Mouse (Mus musculus): ENCODE data around the gene Rpl39.
"Not testable (repeated sequence)": the region's sequence is repeated elsewhere in the genome, so short reads cannot be mapped to it uniquely, and the experiment has no call there.

Rpl39 gene

GRCm38 (mm10) chrX:37084927-37085660 lies at the start of gene Rpl39:
Rpl39 (minus strand) TSS chrX:37085402.
- in situ Hi-C loops (cut with MboI; ENCODE audit: low sequenced_read_pairs): no loop called here

DNA sequence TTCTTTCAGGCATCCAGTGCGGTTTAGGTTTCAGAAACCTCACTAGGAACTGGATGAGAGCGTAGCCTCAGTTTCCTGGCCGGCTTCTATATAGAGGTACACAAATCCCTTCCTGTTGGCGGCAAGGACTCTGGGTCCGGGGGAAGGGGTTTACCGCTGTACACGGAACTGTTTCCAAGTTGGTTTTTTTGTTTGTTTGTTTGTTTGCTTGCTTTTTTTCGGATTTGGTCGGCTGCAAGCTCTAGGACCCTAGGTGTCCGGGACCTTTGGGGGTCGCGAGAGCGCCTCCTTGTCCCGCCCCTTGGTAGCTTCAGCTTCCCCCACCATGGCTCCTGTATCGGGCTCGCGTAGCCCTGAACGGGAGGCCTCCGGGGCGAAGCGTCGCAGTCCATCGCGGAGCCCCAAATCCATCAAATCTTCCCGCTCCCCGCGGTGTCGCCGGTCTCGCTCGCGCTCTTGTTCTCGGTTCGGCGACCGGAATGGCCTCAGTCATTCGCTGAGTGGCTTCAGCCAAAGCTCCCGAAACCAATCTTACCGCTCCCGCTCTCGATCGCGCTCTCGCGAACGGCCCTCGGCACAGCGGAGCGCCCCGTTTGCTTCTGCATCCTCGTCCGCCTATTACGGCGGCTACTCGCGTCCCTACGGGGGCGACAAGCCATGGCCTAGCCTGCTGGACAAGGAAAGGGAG lies 41.6 kb upstream of the Rpl39 start, which contains the start of gene Nkap:
TSS of gene Nkap (plus strand) at position 125 of the 688 bp plus-strand sequence.
- in situ Hi-C loops (cut with MboI; ENCODE audit: low sequenced_read_pairs): no loop called here

DNA sequence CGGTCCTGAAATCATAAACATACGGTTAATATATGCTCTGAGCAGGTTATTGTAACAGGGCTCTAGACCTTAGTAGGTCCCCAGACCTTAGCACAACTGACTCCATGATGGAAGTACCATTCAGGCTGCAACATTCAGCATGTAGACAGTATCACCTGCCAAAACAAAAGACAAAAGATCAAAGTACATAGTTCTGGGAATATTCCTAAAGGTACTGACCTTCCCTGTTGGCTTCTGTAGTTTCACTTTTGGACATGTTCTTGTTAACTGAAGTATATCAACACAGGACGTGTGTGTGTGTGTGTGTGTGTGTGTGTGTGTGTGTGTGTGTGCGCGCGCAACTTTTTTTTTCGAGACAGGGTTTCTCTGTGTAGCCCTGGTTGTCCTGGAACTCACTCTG lies 40.3 kb upstream of the Rpl39 start:
- in situ Hi-C loops (cut with MboI; ENCODE audit: low sequenced_read_pairs): no loop called here

- in situ Hi-C loops (cut with MboI; ENCODE audit: low sequenced_read_pairs): no loop called here
Observed at GRCm38 (mm10) chrX:37120212-37120611, 35.0 kb upstream of the Rpl39 start.

DNA sequence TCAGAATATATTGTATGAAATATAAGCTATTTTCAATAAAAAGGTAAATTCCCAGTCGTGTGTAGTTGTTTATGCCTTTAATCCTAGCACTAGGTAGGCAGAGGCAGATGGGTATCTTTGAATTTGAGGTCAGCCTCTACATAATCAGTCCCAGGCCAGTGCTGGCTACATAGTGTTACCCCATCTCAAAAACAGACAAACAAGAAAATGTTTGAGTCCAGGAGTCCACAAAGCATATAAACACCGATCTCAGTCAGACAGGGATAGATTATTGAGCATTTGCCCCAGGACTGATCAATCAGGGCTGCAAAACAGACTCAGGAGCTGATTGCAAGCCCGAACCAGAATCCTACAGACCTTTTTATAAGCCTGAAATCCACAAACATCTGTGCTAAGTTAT lies 34.4 kb upstream of the Rpl39 start:
- in situ Hi-C loops (cut with MboI; ENCODE audit: low sequenced_read_pairs): no loop called here

DNA sequence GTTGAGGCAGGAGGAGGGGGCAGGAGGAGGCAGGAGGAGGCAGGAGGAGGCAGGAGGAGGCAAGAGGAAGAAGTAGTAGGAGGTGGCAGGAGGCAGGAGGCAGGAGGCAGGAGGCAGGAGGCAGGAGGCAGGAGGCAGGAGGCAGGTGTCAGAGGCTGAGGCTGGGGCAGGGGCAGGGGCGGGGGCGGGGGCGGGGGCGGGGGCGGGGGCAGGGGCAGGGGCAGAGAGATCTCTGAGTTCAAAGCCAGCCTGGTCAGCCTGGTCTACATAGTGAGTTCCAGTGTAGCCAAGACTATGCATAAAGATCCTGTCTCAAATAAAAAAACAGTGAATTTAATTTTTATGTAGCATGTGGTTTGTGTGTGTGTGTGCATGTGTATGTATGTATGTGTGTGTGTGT lies 31.9 kb upstream of the Rpl39 start:
- in situ Hi-C loops (cut with MboI; ENCODE audit: low sequenced_read_pairs): no loop called here

GRCm38 (mm10) chrX:37110881-37111193 lies 25.6 kb upstream of the Rpl39 start:
- in situ Hi-C loops (cut with MboI; ENCODE audit: low sequenced_read_pairs): no loop called here

- in situ Hi-C loops (cut with MboI; ENCODE audit: low sequenced_read_pairs): no loop called here
Observed at GRCm38 (mm10) chrX:37110193-37110880, 25.1 kb upstream of the Rpl39 start, which contains the start of gene Upf3b. Upf3b (minus strand) TSS chrX:37110322.

- in situ Hi-C loops (cut with MboI; ENCODE audit: low sequenced_read_pairs): no loop called here
Observed at GRCm38 (mm10) chrX:37109526-37110192, 24.5 kb upstream of the Rpl39 start.

DNA sequence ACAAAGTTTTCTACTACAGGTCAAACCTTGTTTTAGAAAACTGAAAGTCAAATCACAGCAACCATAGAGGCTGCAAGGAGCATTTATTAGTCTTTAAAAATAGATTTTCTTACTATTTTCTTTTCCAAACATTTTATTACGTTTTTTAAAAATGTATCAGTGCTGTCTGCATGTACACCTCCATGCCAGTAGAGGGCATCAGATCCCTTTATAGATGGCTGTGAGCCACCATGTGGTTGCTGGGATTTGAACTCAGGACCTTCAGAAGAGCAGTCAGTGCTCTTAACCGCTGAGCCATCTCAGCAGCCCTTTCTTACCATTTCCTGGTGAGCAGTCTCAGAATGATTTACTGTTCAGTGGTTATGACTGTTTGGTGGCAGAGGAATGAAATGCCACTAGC lies 18.6 kb upstream of the Rpl39 start:
- in situ Hi-C loops (cut with MboI; ENCODE audit: low sequenced_read_pairs): no loop called here

- in situ Hi-C loops (cut with MboI; ENCODE audit: low sequenced_read_pairs): no loop called here
Observed at GRCm38 (mm10) chrX:37098681-37099080, 13.5 kb upstream of the Rpl39 start.

DNA sequence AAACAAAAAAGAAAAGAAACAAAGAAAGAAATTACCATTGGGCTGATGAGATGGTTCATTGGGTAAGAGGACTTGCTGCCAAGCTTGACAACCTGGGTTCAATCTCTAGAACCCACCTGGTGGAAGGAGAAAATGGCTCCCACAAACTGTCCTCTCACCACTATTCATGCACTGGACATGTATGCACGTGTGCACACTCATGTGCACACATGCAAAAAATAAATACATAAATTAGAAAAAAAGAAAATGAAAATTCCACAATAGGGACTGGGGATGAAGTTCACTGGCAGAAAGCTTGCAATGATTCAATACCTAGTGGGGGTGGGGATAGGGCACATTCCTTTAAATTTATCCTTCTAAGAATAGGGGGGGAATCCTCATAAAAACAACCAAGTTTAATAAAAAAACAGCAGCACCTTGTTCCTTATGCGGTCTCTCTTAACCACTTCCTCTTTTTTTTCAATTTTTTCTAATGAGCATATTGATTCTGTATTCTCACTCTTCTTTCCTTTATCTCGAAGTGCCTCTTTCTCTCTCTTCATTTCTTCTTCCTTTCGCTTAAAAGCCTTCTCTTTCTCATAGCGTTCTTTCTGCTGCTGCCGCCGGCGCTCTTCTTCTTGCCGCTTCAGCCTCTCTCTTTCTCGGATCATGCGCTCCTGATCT lies 10.0 kb upstream of the Rpl39 start:
- in situ Hi-C loops (cut with MboI; ENCODE audit: low sequenced_read_pairs): no loop called here

DNA sequence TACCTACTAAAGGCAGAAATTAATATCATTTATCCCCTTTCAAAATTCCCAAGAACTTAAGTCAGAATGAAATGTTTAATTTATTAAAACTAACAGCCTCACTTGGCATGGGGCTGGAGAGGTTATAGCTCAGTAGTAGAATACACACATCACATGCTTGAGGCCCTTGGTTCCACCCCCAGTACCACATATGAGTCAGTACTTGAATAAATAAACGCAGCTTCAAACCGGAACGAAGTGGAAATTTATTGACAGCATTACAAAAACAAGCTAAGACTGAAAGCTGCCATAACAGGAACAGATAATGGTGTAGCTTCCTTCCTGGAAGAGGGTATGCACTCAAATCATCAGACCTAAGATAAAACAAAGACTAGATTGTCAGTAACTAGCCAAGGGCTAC lies 6.3 kb upstream of the Rpl39 start:
- in situ Hi-C loops (cut with MboI; ENCODE audit: low sequenced_read_pairs): no loop called here

GRCm38 (mm10) chrX:37088778-37089177 lies 3.6 kb upstream of the Rpl39 start:
- in situ Hi-C loops (cut with MboI; ENCODE audit: low sequenced_read_pairs): no loop called here

- in situ Hi-C loops (cut with MboI; ENCODE audit: low sequenced_read_pairs): no loop called here
Observed at GRCm38 (mm10) chrX:37085665-37086064, 463 bp upstream of the Rpl39 start.

- in situ Hi-C loops (cut with MboI; ENCODE audit: low sequenced_read_pairs): no loop called here
Observed at GRCm38 (mm10) chrX:37084318-37084926, 780 bp downstream of the Rpl39 start.

DNA sequence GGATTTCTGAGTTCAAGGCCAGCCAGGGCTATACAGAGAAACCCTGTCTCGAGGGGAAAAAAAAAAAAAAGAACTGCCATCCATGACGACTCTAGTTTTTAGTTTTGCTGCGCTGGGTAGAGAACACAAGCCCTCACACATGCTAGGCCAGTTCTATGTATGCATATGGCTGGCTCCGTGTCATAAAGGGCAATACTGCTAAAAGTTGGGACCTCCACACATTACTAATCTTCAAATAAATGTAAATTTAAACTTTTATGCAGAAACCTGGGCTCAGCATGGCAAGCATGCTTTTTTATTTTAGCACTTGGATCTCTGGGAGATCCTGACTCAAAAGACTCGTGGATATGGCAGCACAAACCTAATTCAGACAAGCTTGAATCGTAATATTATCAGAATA lies 4.0 kb downstream of the Rpl39 start:
- in situ Hi-C loops (cut with MboI; ENCODE audit: low sequenced_read_pairs): no loop called here

DNA sequence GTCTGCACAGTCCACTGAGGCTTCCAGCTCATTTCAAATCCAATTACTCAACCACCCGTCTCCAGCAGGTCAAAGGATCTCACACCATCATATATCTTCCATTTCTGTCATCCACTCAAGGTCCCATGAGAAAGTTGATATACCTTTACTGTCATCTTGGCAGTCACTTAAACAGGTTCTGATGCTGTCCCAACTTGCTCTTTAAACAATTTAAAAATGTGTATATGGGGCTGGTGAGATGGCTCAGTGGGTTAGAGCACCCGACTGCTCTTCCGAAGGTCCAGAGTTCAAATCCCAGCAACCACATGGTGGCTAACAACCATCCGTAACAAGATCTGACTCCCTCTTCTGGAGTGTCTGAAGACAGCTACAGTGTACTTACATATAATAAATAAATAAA lies 4.9 kb downstream of the Rpl39 start:
- in situ Hi-C loops (cut with MboI; ENCODE audit: low sequenced_read_pairs): not testable (repeated sequence)

GRCm38 (mm10) chrX:37076651-37077050 lies 8.6 kb downstream of the Rpl39 start:
- in situ Hi-C loops (cut with MboI; ENCODE audit: low sequenced_read_pairs): no loop called here

- in situ Hi-C loops (cut with MboI; ENCODE audit: low sequenced_read_pairs): loop anchor here (25.0 kb wide), 1 partner anchor 562 kb away; no protein-coding TSS in a partner anchor
Observed at GRCm38 (mm10) chrX:37074262-37074892, 10.8 kb downstream of the Rpl39 start.
